Mouse (Mus musculus): ENCODE data around the gene Pigf. TPM values are rescaled to one million over a fixed set of nuclear protein-coding genes. Genes with fewer than 3 reads are reported as not detected.
A peak's percentile ranks its signal among the peaks of the same experiment; 100 is the strongest.

The Pigf gene
- polyA plus RNA-seq, 1 experiment from 2014 or later, result 32.7 TPM

DNA sequence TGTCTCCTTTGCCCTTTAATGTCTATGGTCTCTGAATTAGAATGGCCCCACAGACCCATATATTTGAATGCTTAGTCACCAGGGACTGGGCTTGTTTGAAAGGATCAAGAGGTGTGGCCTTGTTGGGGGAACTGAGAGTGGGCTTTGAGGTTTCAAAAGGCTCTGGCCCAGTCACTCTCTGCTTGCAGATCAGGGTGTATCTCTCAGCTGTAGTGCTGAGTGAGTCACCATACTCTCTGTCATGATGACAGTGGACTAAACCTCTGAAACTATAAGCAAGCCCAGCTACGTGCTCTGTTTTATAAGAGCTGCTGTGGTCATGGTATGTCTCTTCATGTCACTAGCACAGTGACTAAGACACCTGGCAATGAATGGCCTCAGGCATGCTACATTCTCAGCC, 27.2 kb upstream of the Pigf start:
- no peaks in the 10 kb centered on the region for H3K9me3 ChIP-seq (replicated peaks)
- WGBS, result 79% methylated on average over 1 of the region's 1 CpGs
- no peak overlapping the region for H3K27ac ChIP-seq
- no peaks in the 10 kb centered on the region for H3K36me3 ChIP-seq
- DNase-seq (ENCODE audit: low spot score), result no peak
- H3K27me3 ChIP-seq (ENCODE audit: low read depth, poor library complexity, severe bottlenecking), result 0 out of 2 replicates have a peak, but pooled peaks cover 3% of the 10 kb centered on the region
- no peak overlapping the region for H3K4me3 ChIP-seq
- peaks cover 12% of the 10 kb centered on the region for H3K4me1 ChIP-seq

DNA sequence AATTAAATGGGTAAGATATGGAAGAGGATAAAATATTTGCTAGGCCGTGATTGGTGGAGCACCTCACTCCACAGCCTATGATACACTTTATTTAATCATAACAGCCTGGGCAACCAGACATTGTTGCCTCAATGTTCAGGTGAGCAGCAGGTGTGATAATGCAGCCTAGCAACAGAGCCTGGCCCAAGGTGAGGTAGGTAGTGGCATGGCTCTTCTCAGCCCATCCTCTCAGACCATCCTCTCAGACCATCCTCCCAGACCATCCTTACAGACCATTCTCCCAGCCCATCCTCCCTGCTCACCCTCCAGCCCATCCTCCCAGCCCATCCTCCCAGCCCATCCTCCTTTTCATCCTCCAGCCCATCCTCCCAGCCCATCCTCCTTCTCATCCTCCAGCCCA, 26.4 kb upstream of the Pigf start:
- no peak for DNase-seq (ENCODE audit: low spot score)
- WGBS, result 91% methylated on average over 1 of the region's 1 CpGs
- 0 out of 2 replicates have a peak, but pooled peaks cover 3% of the 10 kb centered on the region for H3K27me3 ChIP-seq (ENCODE audit: low read depth, poor library complexity, severe bottlenecking)
- H3K9me3 ChIP-seq (replicated peaks), result no peaks in the 10 kb centered on the region
- H3K36me3 ChIP-seq, result no peaks in the 10 kb centered on the region
- no peak overlapping the region for H3K4me3 ChIP-seq
- peaks cover 10% of the 10 kb centered on the region; the same call in 1 of the 2 replicates for H3K4me1 ChIP-seq
- no peak overlapping the region for H3K27ac ChIP-seq

DNA sequence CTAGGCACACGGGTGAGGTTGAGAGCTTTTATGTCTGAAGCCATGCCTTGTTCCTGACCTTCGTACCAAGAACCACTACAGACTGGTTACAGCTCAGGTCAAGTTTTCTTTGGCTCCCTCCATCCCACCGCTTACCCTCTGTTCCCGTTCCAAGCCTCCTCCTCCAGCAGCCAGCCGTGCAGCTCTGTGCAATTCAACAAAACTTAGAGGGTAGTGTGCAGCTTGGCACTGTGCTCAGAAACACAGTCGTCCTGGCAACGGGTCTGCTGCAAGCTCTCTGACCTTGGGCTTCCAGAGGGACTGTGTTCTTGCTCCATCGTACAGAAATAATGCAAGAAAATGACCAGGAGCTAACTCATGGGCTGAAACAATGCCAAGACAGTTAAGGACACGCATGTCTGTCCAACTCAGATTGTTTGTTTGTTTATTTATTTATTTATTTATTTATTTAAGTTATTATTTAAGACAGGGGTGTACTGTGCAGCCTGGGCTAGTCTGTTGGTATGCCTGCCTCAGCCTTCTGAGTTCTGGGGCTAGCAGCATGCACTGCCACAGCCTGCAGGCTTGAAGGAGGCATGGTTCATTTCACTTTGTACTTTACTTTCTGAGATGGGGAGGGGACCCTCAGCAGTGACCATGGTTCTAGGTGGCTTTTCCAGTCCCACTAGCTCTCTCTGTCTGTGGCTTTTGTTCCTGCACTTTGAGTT, 25.4 kb upstream of the Pigf start:
- Histone ChIP-seq H3K4me1 (peaks cover 7% of the 10 kb centered on the region; the same call in 1 of the 2 replicates), H3K27me3 (ENCODE audit: low read depth, poor library complexity, severe bottlenecking) (0 out of 2 replicates have a peak, but pooled peaks cover 3% of the 10 kb centered on the region), H3K4me3 (no peak overlapping the region), H3K27ac (no peak overlapping the region), H3K36me3 (no peaks in the 10 kb centered on the region), H3K9me3 (replicated peaks) (no peaks in the 10 kb centered on the region)
- 77% methylated on average over 9 of the region's 9 CpGs for WGBS
- DNase-seq (ENCODE audit: low spot score), result no peak

DNA sequence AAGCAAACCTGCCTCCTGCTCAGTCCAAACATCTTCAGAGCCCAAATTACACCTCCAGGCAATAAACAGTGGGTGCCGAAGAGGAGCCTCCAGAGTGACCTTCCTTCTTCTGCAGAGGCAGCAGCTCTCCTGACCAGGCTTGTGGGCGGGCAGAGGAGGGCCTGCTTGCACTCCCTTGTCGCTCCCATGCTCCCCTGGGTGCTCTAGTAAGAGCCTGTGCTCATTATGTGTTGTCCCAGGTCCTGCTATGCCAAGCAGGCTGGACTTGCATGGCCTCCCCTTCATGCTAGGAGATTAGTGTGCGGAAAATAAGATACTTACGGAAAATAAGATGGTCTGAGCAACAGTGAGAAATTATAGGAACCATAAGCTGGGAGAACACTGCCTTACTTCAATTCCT, 24.5 kb upstream of the Pigf start:
- Histone ChIP-seq H3K36me3 (no peaks in the 10 kb centered on the region), H3K27ac (no peak overlapping the region), H3K4me1 (peaks cover under 1% of the 10 kb centered on the region; the same call in 1 of the 2 replicates), H3K4me3 (no peak overlapping the region), H3K9me3 (replicated peaks) (no peaks in the 10 kb centered on the region), H3K27me3 (ENCODE audit: low read depth, poor library complexity, severe bottlenecking) (0 out of 2 replicates have a peak, but pooled peaks cover 3% of the 10 kb centered on the region)
- WGBS, result 46% methylated on average over 5 of the region's 5 CpGs
- no peak for DNase-seq (ENCODE audit: low spot score)

DNA sequence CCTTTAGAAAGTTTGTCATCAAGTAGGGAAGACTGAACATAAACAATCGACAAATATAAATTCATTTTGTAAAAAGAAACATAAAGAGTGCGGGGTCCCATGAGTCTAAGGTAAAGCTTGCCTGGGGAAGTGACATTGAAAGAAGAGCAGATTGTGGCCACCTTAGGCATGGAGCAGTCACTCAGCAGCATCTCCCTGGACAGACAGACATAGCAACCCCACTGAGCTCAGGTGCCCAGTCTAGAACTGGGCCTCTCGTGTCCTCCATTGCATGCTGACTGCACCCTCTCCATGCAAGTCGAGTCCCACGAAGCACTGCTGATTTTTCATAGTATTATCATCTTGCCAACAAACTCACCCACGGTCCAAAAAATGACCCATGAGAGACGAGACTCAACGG, 19.6 kb upstream of the Pigf start:
- H3K36me3 ChIP-seq, result no peaks in the 10 kb centered on the region
- H3K27me3 ChIP-seq (ENCODE audit: low read depth, poor library complexity, severe bottlenecking), result 0 out of 2 replicates have a peak, but pooled peaks cover 3% of the 10 kb centered on the region
- 85% methylated on average over 8 of the region's 8 CpGs for WGBS
- no peaks in the 10 kb centered on the region for H3K4me1 ChIP-seq
- no peaks in the 10 kb centered on the region for H3K9me3 ChIP-seq (replicated peaks)
- no peak overlapping the region for H3K27ac ChIP-seq
- no peak overlapping the region for H3K4me3 ChIP-seq
- no peak for DNase-seq (ENCODE audit: low spot score)

DNA sequence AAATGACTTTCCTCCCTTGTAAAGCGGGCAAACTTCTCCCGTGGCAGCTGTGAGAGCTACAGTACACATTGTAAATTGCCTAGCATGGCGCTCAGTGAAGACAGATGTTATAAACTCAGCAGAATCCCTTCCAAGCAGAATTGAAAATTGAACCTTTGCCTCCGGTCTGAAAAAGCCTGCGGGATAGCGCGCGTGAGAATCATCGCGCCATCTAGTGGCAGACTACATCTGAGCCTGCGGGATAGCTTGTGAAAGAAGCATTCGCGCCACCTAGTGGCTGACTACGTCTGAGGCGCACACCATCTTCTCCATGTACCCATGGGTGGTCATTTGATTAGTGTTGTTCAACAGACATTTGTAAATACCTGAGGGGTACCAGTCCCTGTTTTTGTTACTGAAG, 19.2 kb upstream of the Pigf start:
- Histone ChIP-seq H3K27me3 (ENCODE audit: low read depth, poor library complexity, severe bottlenecking) (0 out of 2 replicates have a peak, but pooled peaks cover 3% of the 10 kb centered on the region), H3K27ac (no peak overlapping the region), H3K9me3 (replicated peaks) (no peaks in the 10 kb centered on the region), H3K36me3 (no peaks in the 10 kb centered on the region), H3K4me3 (no peak overlapping the region), H3K4me1 (no peaks in the 10 kb centered on the region)
- WGBS, result 3% methylated on average over 15 of the region's 15 CpGs
- DNase-seq (ENCODE audit: low spot score), result peak; percentile 93

DNA sequence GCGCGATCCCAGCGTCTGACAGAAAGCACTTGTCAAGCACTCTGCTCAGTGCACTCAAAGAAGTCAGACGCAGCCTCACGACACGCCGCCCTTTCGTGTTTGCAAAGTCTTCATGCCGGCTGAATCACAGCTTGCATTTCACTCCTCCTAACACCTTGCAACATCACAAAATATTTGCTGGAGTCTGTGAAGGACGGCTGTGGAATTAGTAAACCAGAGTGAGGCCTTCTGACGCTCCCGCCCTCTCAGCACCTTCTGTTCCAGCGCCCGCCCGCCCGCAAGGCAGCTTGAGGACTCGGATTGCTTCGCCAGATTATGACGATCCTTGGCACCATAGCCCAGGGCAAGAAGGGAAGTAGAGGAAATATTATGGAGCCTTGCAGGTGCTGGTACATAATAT, 16.5 kb upstream of the Pigf start:
- H3K4me1 ChIP-seq, result no peaks in the 10 kb centered on the region
- no peak overlapping the region for H3K4me3 ChIP-seq
- H3K9me3 ChIP-seq (replicated peaks), result no peaks in the 10 kb centered on the region
- WGBS, result 73% methylated on average over 19 of the region's 19 CpGs
- no peak overlapping the region for H3K27ac ChIP-seq
- peaks cover 7% of the 10 kb centered on the region; the same call in 1 of the 2 replicates for H3K36me3 ChIP-seq
- no peaks in the 10 kb centered on the region for H3K27me3 ChIP-seq (ENCODE audit: low read depth, poor library complexity, severe bottlenecking)
- no peak for DNase-seq (ENCODE audit: low spot score)

DNA sequence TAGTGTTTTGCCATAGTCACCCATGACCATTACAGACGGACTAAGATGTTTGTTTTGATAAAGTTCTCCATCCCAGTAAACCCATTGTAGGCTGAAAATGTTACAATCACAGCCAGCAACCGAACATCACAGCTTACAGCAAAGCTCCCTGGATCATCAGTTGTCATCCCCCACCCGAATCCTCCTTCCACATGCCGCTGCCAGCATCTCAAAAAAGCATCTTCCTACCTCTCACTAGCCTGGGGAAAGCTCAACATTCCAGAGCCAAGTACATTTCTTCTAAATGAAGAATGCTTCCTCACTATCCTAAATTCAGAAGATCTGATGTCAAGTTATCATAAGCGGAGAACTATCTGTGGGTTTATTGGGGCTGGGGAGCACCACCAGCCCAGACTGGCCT, 13.3 kb upstream of the Pigf start:
- H3K4me3 ChIP-seq, result no peak overlapping the region
- H3K27ac ChIP-seq, result no peak overlapping the region
- no peaks in the 10 kb centered on the region for H3K9me3 ChIP-seq (replicated peaks)
- DNase-seq (ENCODE audit: low spot score), result no peak
- H3K27me3 ChIP-seq (ENCODE audit: low read depth, poor library complexity, severe bottlenecking), result no peaks in the 10 kb centered on the region
- WGBS, result 89% methylated on average over 5 of the region's 5 CpGs
- no peaks in the 10 kb centered on the region for H3K4me1 ChIP-seq
- peaks cover 27% of the 10 kb centered on the region for H3K36me3 ChIP-seq

DNA sequence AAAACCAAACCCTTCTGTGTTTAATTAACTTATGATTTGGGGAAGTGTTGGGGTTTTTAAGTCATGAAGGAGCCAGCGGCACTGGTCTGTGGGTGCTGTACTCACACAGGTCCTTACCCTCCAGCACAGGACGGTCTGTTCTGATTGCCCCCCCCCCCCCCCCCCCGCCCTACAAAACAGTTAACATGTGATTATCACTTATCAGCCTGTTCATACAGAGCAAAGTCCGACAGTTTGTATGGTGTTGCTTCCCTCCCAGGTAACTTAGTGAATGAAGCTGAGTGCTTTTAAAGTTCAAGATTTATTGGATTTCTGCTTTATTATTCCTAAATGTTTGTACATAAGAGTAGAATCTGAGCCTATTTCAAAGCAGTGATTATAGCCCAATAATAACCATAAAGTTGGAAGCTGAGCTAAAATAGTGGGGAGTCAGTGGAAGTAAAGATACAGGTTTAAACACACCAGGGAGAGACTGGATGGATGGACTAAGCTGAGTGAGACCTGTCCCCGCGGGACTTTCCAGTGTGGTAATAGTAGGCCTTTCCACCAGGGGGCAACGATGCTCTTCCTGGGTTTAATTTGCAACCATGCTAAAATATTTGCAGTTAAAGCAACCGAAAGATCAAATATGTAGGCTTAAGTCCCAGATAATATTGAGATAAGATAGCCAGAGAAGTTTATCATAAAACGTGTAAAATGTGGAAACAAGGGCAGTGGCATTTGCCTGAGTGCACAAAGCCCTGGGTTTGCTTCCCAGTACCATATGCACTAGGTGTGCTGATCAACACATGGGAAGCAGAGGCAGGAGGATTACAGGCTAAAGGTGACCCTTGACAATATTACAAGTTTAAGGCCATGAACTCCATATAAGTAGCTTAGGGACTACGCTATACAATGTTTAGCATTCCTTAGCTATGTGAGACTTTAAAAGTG, 11.2 kb upstream of the Pigf start:
- H3K4me3 ChIP-seq, result no peak overlapping the region
- peaks cover 41% of the 10 kb centered on the region for H3K36me3 ChIP-seq
- no peak overlapping the region for H3K27ac ChIP-seq
- DNase-seq (ENCODE audit: low spot score), result no peak
- H3K9me3 ChIP-seq (replicated peaks), result no peaks in the 10 kb centered on the region
- H3K4me1 ChIP-seq, result no peaks in the 10 kb centered on the region
- H3K27me3 ChIP-seq (ENCODE audit: low read depth, poor library complexity, severe bottlenecking), result no peaks in the 10 kb centered on the region
- 63% methylated on average over 10 of the region's 10 CpGs for WGBS

DNA sequence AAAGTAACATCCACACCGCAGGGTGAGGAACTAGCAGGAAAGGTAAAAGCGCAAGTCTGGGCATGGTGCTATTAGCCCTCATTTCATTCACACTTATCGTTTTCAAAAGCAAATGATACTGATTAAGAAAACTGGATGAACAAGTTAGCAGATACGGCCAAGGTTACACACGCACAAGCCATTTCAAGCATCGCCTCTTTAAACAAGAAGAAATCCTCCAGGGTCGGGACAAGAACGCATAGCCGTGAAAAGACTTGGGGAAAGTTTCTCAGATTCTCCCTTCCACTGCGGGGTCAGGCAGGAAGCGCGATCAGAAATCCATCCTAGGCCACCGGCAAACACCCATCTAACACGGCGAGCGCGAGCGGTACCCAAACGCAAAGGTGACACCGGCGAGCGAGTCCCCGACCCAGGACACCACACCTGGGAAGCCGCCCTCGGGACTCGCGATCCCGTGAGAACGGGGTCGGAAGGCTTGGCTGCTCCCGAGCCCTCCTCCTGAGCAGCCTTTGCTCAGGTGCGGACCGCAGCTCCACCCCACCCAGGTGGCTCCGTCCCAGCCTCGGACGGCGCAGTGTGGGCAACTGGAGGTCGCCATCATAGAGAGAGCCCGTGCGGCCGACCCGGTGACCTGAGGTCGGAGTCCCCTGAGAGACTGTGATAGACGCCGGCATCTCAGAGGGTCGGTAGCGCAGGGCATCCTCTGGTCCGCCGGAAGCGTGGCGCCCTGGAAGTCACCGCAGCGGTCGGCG, 539 bp downstream of the Pigf start:
- Histone ChIP-seq H3K27me3 (ENCODE audit: low read depth, poor library complexity, severe bottlenecking) (no peaks in the 10 kb centered on the region), H3K4me3 (peak overlapping the region; percentile 91), H3K27ac (peak overlapping the region; percentile 79), H3K36me3 (peaks cover 31% of the 10 kb centered on the region), H3K4me1 (peaks cover 14% of the 10 kb centered on the region), H3K9me3 (replicated peaks) (no peaks in the 10 kb centered on the region)
- DNase-seq (ENCODE audit: low spot score), result no peak
- WGBS, result 1% methylated on average over 55 of the region's 55 CpGs

DNA sequence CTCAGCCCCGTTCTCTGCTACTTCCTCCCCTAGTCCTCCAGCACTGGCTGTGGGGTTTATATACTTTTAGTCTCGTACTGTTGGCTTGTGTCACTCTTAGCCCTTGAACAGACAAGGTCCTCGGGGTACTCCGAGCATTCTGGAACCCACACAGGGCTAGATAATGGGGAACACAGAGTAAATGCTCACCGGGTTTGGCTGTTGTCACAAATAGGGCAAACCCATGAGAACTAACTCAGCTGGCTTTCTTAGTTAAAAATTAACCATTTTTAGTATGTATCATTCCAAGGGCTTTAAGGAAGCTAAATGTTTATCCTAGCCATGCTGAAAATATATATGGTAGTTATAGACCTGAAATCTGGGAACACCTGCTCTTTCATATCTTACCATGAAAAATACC, 5.5 kb downstream of the Pigf start:
- DNase-seq (ENCODE audit: low spot score), result no peak
- Histone ChIP-seq H3K9me3 (replicated peaks) (no peaks in the 10 kb centered on the region), H3K4me3 (no peak overlapping the region), H3K4me1 (peaks cover 8% of the 10 kb centered on the region), H3K36me3 (peaks cover 41% of the 10 kb centered on the region), H3K27ac (no peak overlapping the region), H3K27me3 (ENCODE audit: low read depth, poor library complexity, severe bottlenecking) (no peaks in the 10 kb centered on the region)
- WGBS, result 93% methylated on average over 5 of the region's 5 CpGs

DNA sequence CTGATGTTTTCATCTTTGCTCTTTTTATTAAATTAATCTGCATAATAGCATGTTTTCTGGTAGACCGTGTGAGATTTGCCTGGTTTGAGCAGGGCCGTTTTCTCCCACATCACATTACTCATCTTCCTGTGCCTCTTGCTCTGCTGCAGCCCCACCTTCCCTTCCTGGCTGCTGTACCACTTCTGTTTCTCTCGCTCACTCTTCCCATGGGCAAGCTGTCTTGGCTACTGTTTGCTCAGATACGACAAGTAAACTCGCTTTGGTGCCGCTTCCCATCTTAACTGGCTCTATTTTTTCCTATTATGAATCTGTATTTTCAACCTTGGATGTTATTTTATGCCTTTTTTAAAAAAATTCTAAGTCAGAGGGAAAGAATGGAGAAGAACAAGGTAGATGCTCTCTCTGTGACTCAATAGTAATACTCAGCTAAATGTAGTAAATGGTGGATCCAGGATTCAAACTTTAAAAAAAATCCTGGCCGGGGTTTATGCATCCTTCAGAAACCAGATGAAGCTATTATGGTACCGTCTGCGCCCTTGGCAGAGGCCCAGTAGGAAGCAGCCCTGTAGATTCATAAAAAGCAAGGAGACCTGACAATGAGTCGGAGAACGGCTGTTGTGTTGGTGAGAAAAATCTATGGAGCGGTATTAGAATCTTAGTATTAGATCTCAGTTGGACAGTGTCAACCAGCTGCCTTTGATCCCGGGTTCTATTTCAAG, 13.7 kb downstream of the Pigf start:
- no peaks in the 10 kb centered on the region for H3K9me3 ChIP-seq (replicated peaks)
- no peaks in the 10 kb centered on the region for H3K4me1 ChIP-seq
- no peaks in the 10 kb centered on the region for H3K27me3 ChIP-seq (ENCODE audit: low read depth, poor library complexity, severe bottlenecking)
- WGBS, result 95% methylated on average over 13 of the region's 13 CpGs
- H3K27ac ChIP-seq, result no peak overlapping the region
- no peak overlapping the region for H3K4me3 ChIP-seq
- no peak for DNase-seq (ENCODE audit: low spot score)
- peaks cover 34% of the 10 kb centered on the region for H3K36me3 ChIP-seq

Measured in limb, embryonic 10.5 days (tissue).